Mouse (Mus musculus) olfactory bulb, adult 2 months (tissue): ENCODE results near the gene Ube2j1.

Experiments
- CTCF ChIP-seq: fragments of 200-500 bp; IDR thresholded peaks from 2 replicates; pipeline ENCODE4 v1.5.1; 2012; ENCODE audit warnings: low read depth, mild to moderate bottlenecking, low read length, moderate library complexity; ENCODE audit not compliant: insufficient read depth
- POLR2A ChIP-seq: fragments of 200-500 bp; IDR thresholded peaks from 2 replicates; pipeline ENCODE4 v1.6.1; 2012; ENCODE audit warnings: mild to moderate bottlenecking, low read depth, low read length, moderate library complexity; ENCODE audit not compliant: insufficient read depth

DNA sequence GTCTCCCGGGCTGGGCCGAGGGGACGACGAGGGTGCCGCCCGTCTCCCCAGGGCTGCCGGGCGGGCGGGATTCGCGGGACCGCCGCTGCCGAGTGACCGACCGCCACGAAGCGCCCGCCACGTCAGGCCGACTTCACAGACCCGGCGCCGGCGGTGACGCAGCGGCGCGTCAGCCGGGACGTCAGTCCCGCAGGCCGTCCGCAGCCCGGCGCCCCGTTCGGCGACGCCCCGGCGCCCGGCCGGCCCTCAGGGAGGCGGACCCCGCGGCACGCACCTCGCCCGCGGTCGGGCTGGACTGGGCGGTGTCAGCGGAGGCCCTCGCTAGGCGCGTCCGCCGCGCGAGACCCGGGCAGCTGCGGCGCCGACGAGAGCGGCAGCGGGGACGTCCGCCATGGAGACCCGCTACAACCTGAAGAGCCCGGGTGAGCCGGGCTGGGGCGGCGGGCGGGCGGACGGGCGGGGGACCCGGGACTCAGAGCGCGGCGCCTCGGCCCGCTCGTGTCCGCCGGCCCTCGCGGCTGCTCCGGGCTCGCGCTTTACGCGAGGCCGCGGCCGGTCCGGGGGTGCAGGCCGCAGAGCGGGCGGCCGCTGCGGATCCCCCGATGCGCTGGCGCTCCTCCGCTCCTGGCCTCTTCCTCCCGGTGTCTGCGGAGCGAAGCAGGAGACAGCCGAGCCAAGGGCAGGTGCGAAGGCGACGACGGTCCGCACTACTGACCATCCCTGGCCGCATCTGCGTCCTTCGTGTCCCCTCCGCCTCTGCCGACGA, at the start of gene Ube2j1:
- TF ChIP-seq CTCF (no peak), POLR2A (peak; percentile 88)
